ENCODE assay signal across 8 mouse cellular contexts in the genomic region with DNA sequence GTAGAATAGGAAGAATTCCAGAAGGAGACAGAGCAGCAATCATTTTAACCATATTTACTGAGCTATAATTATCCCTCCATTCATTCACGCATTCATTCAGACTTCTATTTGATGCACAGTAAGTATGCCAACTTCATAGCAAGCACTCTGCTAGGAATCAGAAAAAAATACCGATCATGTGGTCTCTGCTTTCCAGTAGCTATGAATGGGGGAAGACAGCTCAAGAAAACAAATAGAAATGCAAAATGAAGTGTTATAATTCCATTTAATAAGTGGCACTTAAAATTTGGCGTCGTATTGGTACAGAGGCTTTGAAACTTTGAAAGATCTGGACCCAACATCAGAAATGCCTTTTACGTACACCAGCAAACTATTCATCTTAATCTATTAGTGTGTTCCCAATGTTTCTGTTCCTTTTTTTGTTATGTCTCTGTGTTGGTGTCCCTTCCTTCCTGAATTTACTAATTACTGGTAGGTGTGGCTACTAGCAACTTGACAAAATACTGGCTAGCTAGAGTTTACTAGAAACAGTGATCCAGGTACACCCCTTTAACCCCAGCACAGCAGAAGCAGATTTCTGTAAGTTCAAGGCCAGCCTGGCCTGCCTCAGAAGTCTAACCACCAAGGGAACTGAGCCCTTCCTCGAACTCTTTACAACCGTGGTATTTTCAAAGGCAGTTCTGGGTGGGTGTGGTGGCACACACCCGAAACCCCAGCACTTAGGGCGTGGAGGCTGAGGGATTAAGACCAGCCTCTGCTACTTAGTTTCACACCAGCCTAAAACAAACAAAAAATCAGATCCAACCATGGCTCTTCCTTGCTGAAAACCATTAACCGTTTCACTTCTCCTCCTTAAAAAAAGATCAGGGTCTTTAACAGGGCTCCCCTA. TPM values are rescaled to one million over a fixed set of nuclear protein-coding genes. Genes with fewer than 3 reads are reported as not detected.
DNase-seq lines count a peak whose midpoint lies in the region; ATAC-seq and TF ChIP-seq lines count a peak whose summit lies in the region.

No protein-coding gene starts in this region.

- WGBS in heart, embryonic 14.5 days: 70% methylated on average over 10 of the region's 10 CpGs
- 80% methylated on average over 10 of the region's 10 CpGs for WGBS in hindbrain, postnatal 0 days
- WGBS in midbrain, embryonic 13.5 days: 76% methylated on average over 10 of the region's 10 CpGs

- H3K27ac ChIP-seq in heart, embryonic 14.5 days (replicated peaks in 1 of 2; ENCODE audit: control insufficient read depth in 1 of 2, insufficient read depth in 1 of 2, low read depth in 2 of 2, low read length in 2 of 2): no peak overlapping the region
- no peak overlapping the region for H3K27ac ChIP-seq in hindbrain, postnatal 0 days
- H3K27ac ChIP-seq in midbrain, embryonic 13.5 days: no peak overlapping the region

- peak overlapping the region in 1 of 2 experiments; percentile 90; a peak in 3 of 4 replicates for H3K4me3 ChIP-seq in heart, embryonic 14.5 days (ENCODE audit: control insufficient read depth in 1 of 2, insufficient read depth in 1 of 2, low read depth in 1 of 2, low read length in 2 of 2)
- peak overlapping the region; percentile 88 for H3K4me3 ChIP-seq in hindbrain, postnatal 0 days (ENCODE audit: low read length)
- H3K4me3 ChIP-seq in midbrain, embryonic 13.5 days (replicated peaks): peak overlapping the region; percentile 78

- no peak for DNase-seq in heart, postnatal 4 days
- DNase-seq in c-Kit-negative CD71-positive TER-119-positive erythroid progenitor cells, embryonic 14.5 days (ENCODE audit: low read depth, low spot score): peak; percentile 30
- no peak for DNase-seq in hindbrain, postnatal 0 days (ENCODE audit: low spot score)
- DNase-seq in T-cell, adult 2 months (ENCODE audit: low spot score): no peak
- DNase-seq in urinary bladder, postnatal 14 days (ENCODE audit: low spot score): no peak
- no peak for DNase-seq in right cerebral cortex, postnatal 4 days

- TF ChIP-seq CTCF in hindbrain, postnatal 0 days (IDR thresholded peaks at IDR 0.05; ENCODE audit: low read depth): no peak

- peaks cover 12 to 40% of the 10 kb centered on the region in 2 experiments for H3K4me1 ChIP-seq in heart, embryonic 14.5 days (ENCODE audit: control insufficient read depth in 2 of 2, insufficient read depth in 2 of 2, low read length in 2 of 2)
- H3K4me1 ChIP-seq in hindbrain, postnatal 0 days (ENCODE audit: insufficient read depth, low read length): peaks cover 15% of the 10 kb centered on the region
- peaks cover 64% of the 10 kb centered on the region for H3K4me1 ChIP-seq in midbrain, embryonic 13.5 days (replicated peaks)

- peaks cover 24% of the 10 kb centered on the region for H3K27me3 ChIP-seq in heart, embryonic 14.5 days (ENCODE audit: control insufficient read depth, insufficient read depth, low read length)
- H3K27me3 ChIP-seq in hindbrain, postnatal 0 days (ENCODE audit: insufficient read depth, low read length): no peaks in the 10 kb centered on the region
- H3K27me3 ChIP-seq in midbrain, embryonic 13.5 days: peaks cover 26% of the 10 kb centered on the region

- H3K4me2 ChIP-seq in heart, embryonic 14.5 days (ENCODE audit: low read length): peak overlapping the region; percentile 79
- H3K4me2 ChIP-seq in hindbrain, postnatal 0 days (ENCODE audit: low read depth, low read length): peak overlapping the region; percentile 98
- peak overlapping the region; percentile 90 for H3K4me2 ChIP-seq in midbrain, embryonic 13.5 days (replicated peaks)

- no peaks in the 10 kb centered on the region for H3K9me3 ChIP-seq in heart, embryonic 14.5 days (ENCODE audit: control insufficient read depth, low read length)
- no peaks in the 10 kb centered on the region for H3K9me3 ChIP-seq in hindbrain, postnatal 0 days (ENCODE audit: low read length)
- H3K9me3 ChIP-seq in midbrain, embryonic 13.5 days: no peaks in the 10 kb centered on the region

- no peaks in the 10 kb centered on the region for H3K36me3 ChIP-seq in heart, embryonic 14.5 days (ENCODE audit: control insufficient read depth, insufficient read depth, low read length)
- no peaks in the 10 kb centered on the region for H3K36me3 ChIP-seq in hindbrain, postnatal 0 days (ENCODE audit: insufficient read depth, low read length)
- no peaks in the 10 kb centered on the region for H3K36me3 ChIP-seq in midbrain, embryonic 13.5 days

- ATAC-seq in heart, embryonic 14.5 days (ENCODE audit: insufficient number of reproducible peaks, insufficient read depth, low FRiP score, low read depth): no peak
- no peak for ATAC-seq in hindbrain, postnatal 0 days
- no peak for ATAC-seq in midbrain, embryonic 13.5 days

- peak overlapping the region; percentile 44; the same call in 1 of the 2 replicates for H3K9ac ChIP-seq in heart, embryonic 14.5 days (ENCODE audit: low read length)
- no peak overlapping the region for H3K9ac ChIP-seq in hindbrain, postnatal 0 days (replicated peaks; ENCODE audit: low read length)
- H3K9ac ChIP-seq in midbrain, embryonic 13.5 days (replicated peaks): 0 out of 2 replicates have a peak overlapping the region, but pooled peaks have one; percentile 19

RNA-seq across cellular contexts. Expression of gene Racgap1, which starts 0.8 kb away (rescaled TPM):
- polyA plus RNA-seq in heart, embryonic 14.5 days (2014; fragmentation: Nextera tagmentation; extraction: Ambion mirVana): 94.4 and 98.7 TPM in 2 replicates
- total RNA-seq in heart, postnatal 4 days (2021): 10 to 100 TPM; 88.5 to 98.7 TPM
- 46.4 and 49.1 TPM in 2 replicates for total RNA-seq in hindbrain, postnatal 0 days (2014; rRNA removed)
- polyA plus RNA-seq in hindbrain, postnatal 0 days (2015; fragmentation: Nextera tagmentation; extraction: Ambion mirVana): 49.7 and 52.0 TPM in 2 replicates
- polyA plus RNA-seq in midbrain, embryonic 13.5 days (2015; fragmentation: Nextera tagmentation; extraction: Ambion mirVana): 118 and 125 TPM in 2 replicates

RNA-seq across cellular contexts. Expression of gene Asic1, which starts 17.9 kb away (rescaled TPM):
- polyA plus RNA-seq in heart, embryonic 14.5 days (2014; fragmentation: Nextera tagmentation; extraction: Ambion mirVana): 1.1 and 1.2 TPM in 2 replicates
- total RNA-seq in heart, postnatal 4 days (2021): 1 to 10 TPM in 1 of 2 experiments, under 1 TPM in 1; 0.77 to 1.0 TPM
- 127 and 143 TPM in 2 replicates for total RNA-seq in hindbrain, postnatal 0 days (2014; rRNA removed)
- polyA plus RNA-seq in hindbrain, postnatal 0 days (2015; fragmentation: Nextera tagmentation; extraction: Ambion mirVana): 32.0 and 37.1 TPM in 2 replicates
- polyA plus RNA-seq in midbrain, embryonic 13.5 days (2015; fragmentation: Nextera tagmentation; extraction: Ambion mirVana): 48.0 and 54.5 TPM in 2 replicates

RNA-seq across cellular contexts. Expression of gene Smarcd1, which starts 49.7 kb away (rescaled TPM):
- 24.7 and 27.4 TPM in 2 replicates for polyA plus RNA-seq in heart, embryonic 14.5 days (2014; fragmentation: Nextera tagmentation; extraction: Ambion mirVana)
- total RNA-seq in heart, postnatal 4 days (2021): 10 to 100 TPM; 46.5 to 47.7 TPM
- total RNA-seq in hindbrain, postnatal 0 days (2014; rRNA removed): 74.0 and 89.4 TPM in 2 replicates
- 78.1 and 91.2 TPM in 2 replicates for polyA plus RNA-seq in hindbrain, postnatal 0 days (2015; fragmentation: Nextera tagmentation; extraction: Ambion mirVana)
- 137 and 145 TPM in 2 replicates for polyA plus RNA-seq in midbrain, embryonic 13.5 days (2015; fragmentation: Nextera tagmentation; extraction: Ambion mirVana)

RNA-seq across cellular contexts. Expression of gene Aqp6, which starts 51.0 kb away (rescaled TPM):
- not detected in 2 replicates for polyA plus RNA-seq in heart, embryonic 14.5 days (2014; fragmentation: Nextera tagmentation; extraction: Ambion mirVana)
- total RNA-seq in heart, postnatal 4 days (2021): not detected
- total RNA-seq in hindbrain, postnatal 0 days (2014; rRNA removed): 0.14 and 0.26 TPM in 2 replicates
- polyA plus RNA-seq in hindbrain, postnatal 0 days (2015; fragmentation: Nextera tagmentation; extraction: Ambion mirVana): 0.33 and 0.50 TPM in 2 replicates
- 0.71 and 0.99 TPM in 2 replicates for polyA plus RNA-seq in midbrain, embryonic 13.5 days (2015; fragmentation: Nextera tagmentation; extraction: Ambion mirVana)

RNA-seq across cellular contexts. Expression of gene Gm17349, which starts 53.1 kb away (rescaled TPM):
- polyA plus RNA-seq in heart, embryonic 14.5 days (2014; fragmentation: Nextera tagmentation; extraction: Ambion mirVana): not detected in 2 replicates
- total RNA-seq in heart, postnatal 4 days (2021): 1 to 10 TPM; 3.7 to 4.8 TPM
- total RNA-seq in hindbrain, postnatal 0 days (2014; rRNA removed): not detected in 2 replicates
- polyA plus RNA-seq in hindbrain, postnatal 0 days (2015; fragmentation: Nextera tagmentation; extraction: Ambion mirVana): not detected in 2 replicates
- polyA plus RNA-seq in midbrain, embryonic 13.5 days (2015; fragmentation: Nextera tagmentation; extraction: Ambion mirVana): not detected in 2 replicates

Comparison
In these comparisons a context has a peak if more than half of its experiments do, and no peak if none do; other contexts are left out.
1. RNA of gene Asic1, which starts 17.9 kb away (polyA plus RNA-seq): 48.0 to 54.5 TPM in midbrain, embryonic 13.5 days and 32.0 to 37.1 TPM in hindbrain, postnatal 0 days; 1.1 to 1.2 TPM in heart, embryonic 14.5 days; every median in the first group is over 10 times any median in the second.
2. Peak in every context shown above with its lines, with median percentiles within 50 percentile points of each other: H3K4me2 ChIP-seq.